Mouse (Mus musculus) kidney, embryonic 14.5 days (tissue): ENCODE measurements around the gene Kcnk10. TPM values are rescaled to one million over a fixed set of nuclear protein-coding genes. Genes with fewer than 3 reads are reported as not detected.
"Not testable (repeated sequence)": the region's sequence is repeated elsewhere in the genome, so short reads cannot be mapped to it uniquely, and the experiment has no call there.

ENCODE experiments used
- ATAC-seq: fragments of 200-750 bp; cut with Nextera tagmentation; 2 replicates; pipeline ENCODE4 v1.8.0; 2017; ENCODE audit warnings: moderate number of reproducible peaks, mild to moderate bottlenecking, moderate TSS enrichment, moderate library complexity; ENCODE audit not compliant: low FRiP score, low TSS enrichment
- H3K27ac ChIP-seq: fragments of 300-500 bp; sonication (generic); 2 replicates; pipeline ENCODE4 v1.5.1; 2014; ENCODE audit warnings: low read depth, mild to moderate bottlenecking, low read length, moderate library complexity, mixed read lengths
- H3K27me3 ChIP-seq: fragments of 300-500 bp; sonication (generic); 2 replicates; pipeline ENCODE4 v1.6.1; 2014; ENCODE audit warnings: mild to moderate bottlenecking, low read length; ENCODE audit not compliant: control insufficient read depth, insufficient read depth
- H3K36me3 ChIP-seq: fragments of 300-500 bp; sonication (generic); 2 replicates; pipeline ENCODE4 v1.6.1; 2014; ENCODE audit warnings: low read length, mixed read lengths; ENCODE audit not compliant: control insufficient read depth, insufficient read depth
- H3K4me1 ChIP-seq: fragments of 300-500 bp; sonication (generic); 2 replicates; pipeline ENCODE4 v1.6.1; 2014; ENCODE audit warnings: low read length, mixed read lengths; ENCODE audit not compliant: control insufficient read depth, insufficient read depth
- H3K4me2 ChIP-seq: fragments of 300-500 bp; sonication (generic); replicated peaks from 2 replicates; pipeline ENCODE4 v1.6.1; 2014; ENCODE audit warnings: low read depth, mild to moderate bottlenecking, low read length
- H3K4me3 ChIP-seq: fragments of 300-500 bp; sonication (generic); 2 replicates; pipeline ENCODE4 v1.5.1; 2014; ENCODE audit warnings: mild to moderate bottlenecking, low read length
- H3K9ac ChIP-seq: fragments of 300-500 bp; sonication (generic); 2 replicates; pipeline ENCODE4 v1.6.1; 2014; ENCODE audit warnings: low read depth, mild to moderate bottlenecking, low read length, moderate library complexity
- H3K9me3 ChIP-seq: fragments of 300-500 bp; sonication (generic); 2 replicates; pipeline ENCODE4 v1.6.1; 2016; ENCODE audit warnings: low read length; ENCODE audit not compliant: control insufficient read depth
- WGBS: fragments of 180-500 bp; shearing (Covaris S2); extraction: QIAGEN DNeasy Blood & Tissue Kit; methylation state at CpG from one replicate; pipeline ENCODE4 v1.1.7; 2014; 5-methylcytosine and 5-hydroxymethylcytosine counted together
- polyA plus RNA-seq: library from polyadenylated mRNA; unstranded; fragments of >200 nt; fragmentation: Nextera tagmentation; extraction: Ambion mirVana; gene quantifications from 2 replicates; pipeline ENCODE4 v1.2.1, GENCODE M21; 2014

The Kcnk10 gene
- 1.5 and 1.8 TPM in 2 replicates for polyA plus RNA-seq

DNA sequence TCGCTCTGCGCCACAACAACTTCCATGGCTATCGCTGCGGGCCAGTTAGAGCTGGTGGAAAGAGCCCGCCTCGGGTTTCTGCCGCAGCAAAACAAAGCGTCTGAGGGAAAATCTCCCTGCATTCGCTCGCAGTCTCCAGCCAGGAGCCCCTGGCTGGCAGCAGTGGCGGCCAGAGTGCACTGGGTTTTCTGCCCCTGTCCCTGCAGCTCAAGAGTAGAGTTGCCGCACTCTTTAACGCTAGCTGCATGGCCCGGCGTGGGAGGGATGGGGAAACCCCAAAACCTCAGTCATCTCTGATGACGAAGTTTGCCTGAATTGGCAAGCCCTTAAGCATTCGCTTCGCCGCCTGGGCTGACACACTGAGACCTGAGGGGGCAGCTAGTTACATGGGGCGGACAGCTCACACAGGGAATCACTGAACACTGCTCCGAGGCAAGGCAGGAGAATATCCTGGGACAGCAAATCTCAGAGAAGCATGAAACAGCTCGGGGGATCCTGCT is at the start of gene Kcnk10:
Gene Kcnk10 (minus strand): TSS at position 450 of the 500 bp plus-strand sequence.
- Histone ChIP-seq H3K4me2 (peak within 1 kb of the TSS; percentile 53), H3K9me3 (no peaks in the 10 kb centered on the region), H3K9ac (peak within 1 kb of the TSS; percentile 14; the same call in 1 of the 2 replicates), H3K27me3 (peaks cover 52% of the 10 kb centered on the region), H3K4me3 (peak within 1 kb of the TSS; percentile 32), H3K27ac (no peak within 1 kb of the TSS), H3K4me1 (0 out of 2 replicates have a peak, but pooled peaks cover 4% of the 10 kb centered on the region), H3K36me3 (no peaks in the 10 kb centered on the region)
- WGBS: 1% methylated on average over 22 of the region's 22 CpGs
- no peak for ATAC-seq

DNA sequence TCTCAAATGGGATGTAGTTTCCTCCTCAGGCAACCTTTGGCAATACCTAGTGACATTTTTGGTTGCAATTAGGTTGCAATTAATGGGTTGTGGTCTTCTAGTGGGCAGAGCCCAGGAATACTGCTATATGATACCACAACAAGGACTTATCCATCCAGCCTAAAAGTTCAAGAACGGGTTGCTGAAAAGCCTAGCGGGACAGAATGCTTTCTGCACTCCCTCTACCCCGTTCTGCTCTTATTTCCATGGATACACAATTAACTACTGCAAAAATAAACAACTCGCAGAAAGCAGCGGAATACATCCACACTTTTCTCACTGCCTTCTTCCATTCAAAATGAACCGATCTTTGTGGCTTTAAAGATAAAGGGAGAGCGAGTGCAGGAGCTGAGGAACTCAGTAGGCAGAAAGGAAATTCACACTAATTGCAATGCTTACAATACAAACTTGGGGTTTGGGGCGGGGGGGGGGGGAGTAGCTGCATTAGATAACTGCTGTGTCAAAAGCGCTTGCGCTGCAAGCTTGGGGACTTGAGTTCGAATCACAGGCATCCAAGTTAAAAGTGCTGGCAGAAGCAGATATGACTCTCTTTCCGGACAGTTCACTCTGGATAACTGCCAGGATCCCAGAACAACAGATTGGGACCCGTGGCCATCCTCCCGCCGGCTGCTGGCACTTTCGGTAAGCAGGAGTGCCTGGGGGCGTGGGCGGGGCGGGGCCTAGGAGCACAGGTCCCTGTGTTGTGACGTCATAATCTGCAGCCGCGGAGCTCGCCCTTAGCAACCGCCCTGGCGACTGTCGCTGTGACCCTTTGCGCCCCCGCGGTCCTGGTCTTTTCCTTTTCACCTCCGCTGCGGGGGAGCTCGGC is 49.5 kb upstream of the Kcnk10 start, which contains the start of gene Spata7:
Gene Spata7 (plus strand): TSS at position 766 of the 868 bp plus-strand sequence.
- peaks cover 4% of the 10 kb centered on the region; the same call in 1 of the 2 replicates for H3K4me1 ChIP-seq
- no peaks in the 10 kb centered on the region; the same call in 1 of the 2 replicates for H3K36me3 ChIP-seq
- 4% methylated on average over 32 of the region's 32 CpGs for WGBS
- no peak within 1 kb of the TSS; the same call in 1 of the 2 replicates for H3K27ac ChIP-seq
- peak within 1 kb of the TSS; percentile 43 for H3K4me2 ChIP-seq
- peak within 1 kb of the TSS; percentile 66 for H3K9ac ChIP-seq
- peaks cover 4% of the 10 kb centered on the region for H3K9me3 ChIP-seq
- H3K27me3 ChIP-seq: no peaks in the 10 kb centered on the region
- peak within 1 kb of the TSS; percentile 84 for H3K4me3 ChIP-seq
- peak; percentile 97 for ATAC-seq

DNA sequence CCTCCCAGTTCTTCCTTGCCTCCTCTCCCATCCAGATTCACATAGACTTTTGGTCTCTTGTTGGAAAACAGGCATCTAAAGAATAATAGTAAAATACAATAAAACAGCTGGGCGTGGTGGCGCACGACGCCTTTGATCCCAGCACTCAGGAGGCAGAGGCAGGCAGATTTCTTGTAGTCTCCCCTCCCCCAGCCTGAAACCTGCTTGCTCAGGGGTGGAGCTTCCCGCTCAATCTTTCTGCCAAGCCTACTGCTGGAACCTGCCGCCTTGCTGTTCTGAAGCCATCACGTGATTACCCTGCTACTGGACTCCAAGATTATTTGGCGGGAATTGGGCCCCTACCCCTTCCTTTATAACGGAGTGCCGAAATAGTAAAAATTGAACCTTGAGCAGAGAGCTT is 45.2 kb upstream of the Kcnk10 start:
- H3K4me1 ChIP-seq, H3K4me3 ChIP-seq, H3K27ac ChIP-seq, ATAC-seq, H3K36me3 ChIP-seq, H3K9me3 ChIP-seq, H3K4me2 ChIP-seq, H3K27me3 ChIP-seq, H3K9ac ChIP-seq: not testable (repeated sequence)
- 88% methylated on average over 10 of the region's 10 CpGs for WGBS

DNA sequence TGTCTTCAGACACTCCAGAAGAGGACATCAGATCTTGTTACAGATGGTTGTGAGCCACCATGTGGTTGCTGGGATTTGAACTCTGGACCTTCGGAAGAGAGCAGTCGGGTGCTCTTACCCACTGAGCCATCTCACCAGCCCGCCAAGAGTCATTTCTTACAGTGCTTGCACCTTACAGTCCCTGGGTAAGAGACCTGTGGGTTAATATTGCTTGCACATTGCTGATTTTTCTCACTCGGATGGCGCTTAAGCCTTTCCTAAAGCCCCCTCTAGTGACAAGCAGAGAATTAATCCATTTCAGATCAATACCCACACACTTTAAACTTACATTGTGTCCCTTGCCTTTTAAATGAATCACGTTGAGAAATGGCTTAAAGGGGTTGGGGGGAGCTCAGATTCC is 42.8 kb upstream of the Kcnk10 start:
- H3K4me3 ChIP-seq, H3K9ac ChIP-seq, H3K4me2 ChIP-seq, ATAC-seq, H3K27me3 ChIP-seq, H3K27ac ChIP-seq, H3K4me1 ChIP-seq, H3K9me3 ChIP-seq, H3K36me3 ChIP-seq: not testable (repeated sequence)
- 46% methylated on average over 6 of the region's 6 CpGs for WGBS

DNA sequence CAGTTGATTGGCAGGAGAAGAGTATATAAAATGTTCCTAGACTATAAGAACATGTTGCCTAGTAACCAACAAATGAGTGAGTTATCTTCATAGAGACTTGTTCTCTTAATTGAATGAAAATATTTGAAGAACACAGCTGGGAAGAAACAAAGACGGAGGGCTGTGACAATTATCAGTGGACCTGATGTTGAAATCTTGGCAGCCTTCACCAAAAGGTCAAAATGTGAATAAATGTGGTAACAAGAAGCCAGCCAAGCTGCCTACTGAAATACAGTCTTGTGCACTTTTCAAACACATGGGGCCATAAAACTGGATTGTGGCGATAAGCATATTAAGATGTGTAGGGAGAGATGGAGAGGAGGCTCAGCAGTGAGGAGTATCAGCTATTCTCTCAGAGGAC is 41.4 kb upstream of the Kcnk10 start:
- Histone ChIP-seq H3K27me3 (no peaks in the 10 kb centered on the region), H3K9me3 (no peaks in the 10 kb centered on the region), H3K36me3 (no peaks in the 10 kb centered on the region), H3K27ac (no peak overlapping the region), H3K9ac (no peak overlapping the region), H3K4me1 (no peaks in the 10 kb centered on the region), H3K4me2 (no peak overlapping the region), H3K4me3 (no peak overlapping the region)
- WGBS: 58% methylated on average over 2 of the region's 2 CpGs
- ATAC-seq: no peak

DNA sequence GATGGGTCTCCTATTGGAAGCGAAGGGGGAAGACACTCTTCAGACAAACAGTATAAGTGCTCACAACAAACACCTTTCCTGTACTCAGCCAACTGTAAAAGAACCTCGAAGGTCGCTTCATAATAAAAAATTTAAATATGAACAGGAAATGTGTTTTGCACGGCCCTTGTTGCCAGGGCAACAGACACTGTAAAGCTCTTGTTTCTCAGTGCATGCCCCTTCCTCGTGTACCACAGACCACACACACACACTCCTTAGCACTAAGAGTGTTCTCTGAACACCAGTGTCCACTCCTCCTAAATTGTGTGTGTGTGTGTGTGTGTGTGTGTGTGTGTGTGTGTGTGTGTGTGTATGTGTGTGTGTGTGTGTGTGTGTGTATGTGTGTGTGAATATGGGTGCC is 37.6 kb upstream of the Kcnk10 start:
- Histone ChIP-seq H3K27ac (no peak overlapping the region), H3K4me2 (no peak overlapping the region), H3K36me3 (no peaks in the 10 kb centered on the region), H3K4me1 (no peaks in the 10 kb centered on the region), H3K4me3 (no peak overlapping the region), H3K27me3 (no peaks in the 10 kb centered on the region), H3K9ac (no peak overlapping the region), H3K9me3 (no peaks in the 10 kb centered on the region)
- no peak for ATAC-seq
- 44% methylated on average over 5 of the region's 5 CpGs for WGBS

DNA sequence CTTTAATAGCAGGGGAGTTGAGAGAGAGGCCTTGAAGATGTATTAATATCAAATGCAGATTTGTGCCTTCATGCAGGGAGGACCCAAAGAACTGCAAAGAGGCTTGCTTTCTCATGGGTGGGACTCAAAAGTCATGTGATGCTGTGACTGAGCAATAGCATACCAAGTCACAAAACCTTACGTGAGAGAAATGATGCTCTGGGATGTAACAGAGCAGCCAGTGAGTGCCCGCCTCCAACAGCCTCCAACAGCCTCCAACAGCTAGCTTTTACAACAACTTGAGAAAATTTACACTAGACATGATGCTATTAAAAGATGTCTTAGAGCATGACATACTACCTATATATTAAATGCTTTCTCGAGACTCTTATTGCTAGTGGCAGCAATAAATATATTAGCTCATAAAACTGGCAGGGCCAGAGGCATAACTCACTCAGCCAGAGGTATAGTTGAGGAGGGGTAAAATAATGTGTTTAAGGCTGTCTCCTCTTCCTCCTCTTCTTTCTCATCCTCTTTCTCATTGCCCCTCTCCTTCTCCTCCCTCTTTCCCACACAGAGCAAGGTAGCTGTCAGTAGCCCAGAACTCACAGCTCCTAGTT is 36.9 kb upstream of the Kcnk10 start:
- Histone ChIP-seq H3K4me2 (no peak overlapping the region), H3K4me1 (no peaks in the 10 kb centered on the region), H3K27me3 (no peaks in the 10 kb centered on the region), H3K27ac (no peak overlapping the region), H3K9me3 (no peaks in the 10 kb centered on the region), H3K4me3 (no peak overlapping the region), H3K9ac (no peak overlapping the region), H3K36me3 (no peaks in the 10 kb centered on the region)
- no peak for ATAC-seq
- 33% methylated on average over 3 of the region's 3 CpGs for WGBS

DNA sequence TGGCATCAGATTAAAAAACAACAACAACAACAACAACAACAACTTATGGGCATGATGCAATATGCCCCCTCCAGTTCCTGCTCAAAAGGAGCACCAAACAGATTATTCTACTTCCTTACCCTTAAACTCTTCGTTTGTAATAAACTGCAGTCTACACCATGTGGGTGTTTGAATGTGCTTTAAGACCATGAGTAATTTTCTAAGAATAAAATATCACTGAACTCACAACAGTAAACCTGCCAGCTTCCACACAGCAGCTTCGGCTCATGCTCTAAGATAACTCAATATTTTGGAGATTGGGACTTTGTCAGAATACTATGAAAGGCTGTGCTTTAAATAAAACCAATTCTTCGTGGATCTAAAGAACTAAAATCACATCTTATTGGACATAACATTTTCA is 32.2 kb upstream of the Kcnk10 start:
- Histone ChIP-seq H3K27me3 (no peaks in the 10 kb centered on the region), H3K9me3 (no peaks in the 10 kb centered on the region), H3K27ac (no peak overlapping the region), H3K4me2 (no peak overlapping the region), H3K9ac (no peak overlapping the region), H3K4me3 (no peak overlapping the region), H3K4me1 (no peaks in the 10 kb centered on the region), H3K36me3 (no peaks in the 10 kb centered on the region)
- WGBS: 67% methylated on average over 3 of the region's 3 CpGs
- ATAC-seq: no peak
